Mouse (Mus musculus) midbrain, embryonic 10.5 days (tissue): ENCODE results near the gene Tra2b. TPM values are rescaled to one million over a fixed set of nuclear protein-coding genes. Genes with fewer than 3 reads are reported as not detected.
A peak's percentile ranks its signal among the peaks of the same experiment; 100 is the strongest.
"Not testable (repeated sequence)": the region's sequence is repeated elsewhere in the genome, so short reads cannot be mapped to it uniquely, and the experiment has no call there.

Experiments used
- DNase-seq: peaks from one replicate; pipeline ENCODE4 v3.0.0-alpha.2; 2017; ENCODE audit warnings: low spot score
- H3K27ac ChIP-seq: fragments of 300-500 bp; sonication (generic); replicated peaks from 2 replicates; pipeline ENCODE4 v1.5.1; 2016; ENCODE audit warnings: mild to moderate bottlenecking
- H3K27me3 ChIP-seq: fragments of 300-500 bp; sonication (generic); 2 replicates; pipeline ENCODE4 v1.6.1; 2016; ENCODE audit warnings: low read depth, mild to moderate bottlenecking; ENCODE audit not compliant: poor library complexity, severe bottlenecking
- H3K36me3 ChIP-seq: fragments of 300-500 bp; sonication (generic); 2 replicates; pipeline ENCODE4 v1.6.1; 2016; ENCODE audit warnings: mild to moderate bottlenecking, moderate library complexity
- H3K4me1 ChIP-seq: fragments of 300-500 bp; sonication (generic); 2 replicates; pipeline ENCODE4 v1.6.1; 2016
- H3K4me3 ChIP-seq: fragments of 300-500 bp; sonication (generic); 2 replicates; pipeline ENCODE4 v1.5.1; 2016; ENCODE audit warnings: mild to moderate bottlenecking, moderate library complexity
- H3K9me3 ChIP-seq: fragments of 300-500 bp; sonication (generic); replicated peaks from 2 replicates; pipeline ENCODE4 v1.6.1; 2016; ENCODE audit warnings: mild to moderate bottlenecking
- WGBS: fragments of 180-500 bp; shearing (Covaris S2); methylation state at CpG from one replicate; pipeline ENCODE4 v1.1.7; 2016; 5-methylcytosine and 5-hydroxymethylcytosine counted together
- polyA plus RNA-seq: library from polyadenylated mRNA; unstranded; fragments of >200 nt; fragmentation: Nextera tagmentation; extraction: Ambion mirVana; gene quantifications from 2 replicates; pipeline ENCODE4 v1.2.1, GENCODE M21; 2016

Tra2b gene
- 480 and 495 TPM in 2 replicates for polyA plus RNA-seq

GRCm38 (mm10) chr16:22265849-22266376 lies at the start of gene Tra2b:
Tra2b (minus strand) TSS chr16:22266005.
- peak; percentile 98 for DNase-seq
- WGBS = under 1% methylated on average over 38 of the region's 38 CpGs

GRCm38 (mm10) chr16:22310649-22311048 lies 44.8 kb upstream of the Tra2b start:
- peaks cover 12% of the 10 kb centered on the region for H3K4me1 ChIP-seq
- H3K27me3 ChIP-seq = peaks cover 5% of the 10 kb centered on the region; the same call in 1 of the 2 replicates
- DNase-seq = no peak
- H3K27ac ChIP-seq = no peak overlapping the region
- no peaks in the 10 kb centered on the region for H3K36me3 ChIP-seq
- no peak overlapping the region for H3K4me3 ChIP-seq
- WGBS = 40% methylated on average over 1 of the region's 1 CpGs
- no peaks in the 10 kb centered on the region for H3K9me3 ChIP-seq

More at GRCm38 (mm10) chr16:22265849-22266376, at the start of gene Tra2b:
- Histone ChIP-seq H3K36me3 (peaks cover 26% of the 10 kb centered on the region), H3K4me1 (peaks cover 24% of the 10 kb centered on the region), H3K9me3 (no peaks in the 10 kb centered on the region), H3K27ac (peak within 1 kb of the TSS; percentile 97), H3K27me3 (no peaks in the 10 kb centered on the region), H3K4me3 (peak within 1 kb of the TSS; percentile 78)

GRCm38 (mm10) chr16:22302606-22303005 lies 36.8 kb upstream of the Tra2b start:
- no peaks in the 10 kb centered on the region for H3K27me3 ChIP-seq
- H3K9me3 ChIP-seq = no peaks in the 10 kb centered on the region
- H3K27ac ChIP-seq = no peak overlapping the region
- peaks cover 4% of the 10 kb centered on the region; the same call in 1 of the 2 replicates for H3K4me1 ChIP-seq
- 35% methylated on average over 5 of the region's 5 CpGs for WGBS
- H3K36me3 ChIP-seq = no peaks in the 10 kb centered on the region
- no peak overlapping the region for H3K4me3 ChIP-seq
- peak; percentile 68 for DNase-seq

- DNase-seq = no peak
- peaks cover 4% of the 10 kb centered on the region; the same call in 1 of the 2 replicates for H3K4me1 ChIP-seq
- no peak overlapping the region for H3K4me3 ChIP-seq
- no peak overlapping the region for H3K27ac ChIP-seq
- no peaks in the 10 kb centered on the region for H3K9me3 ChIP-seq
- H3K36me3 ChIP-seq = no peaks in the 10 kb centered on the region
- no peaks in the 10 kb centered on the region for H3K27me3 ChIP-seq
- 73% methylated on average over 3 of the region's 3 CpGs for WGBS
Observed at GRCm38 (mm10) chr16:22301378-22301777, 35.6 kb upstream of the Tra2b start.

- DNase-seq = no peak
- no peaks in the 10 kb centered on the region for H3K27me3 ChIP-seq
- H3K27ac ChIP-seq = no peak overlapping the region
- H3K4me1 ChIP-seq = peaks cover 4% of the 10 kb centered on the region; the same call in 1 of the 2 replicates
- WGBS = 82% methylated on average over 6 of the region's 6 CpGs
- H3K36me3 ChIP-seq = no peaks in the 10 kb centered on the region
- no peak overlapping the region for H3K4me3 ChIP-seq
- H3K9me3 ChIP-seq = no peaks in the 10 kb centered on the region
Observed at GRCm38 (mm10) chr16:22296901-22297300, 31.1 kb upstream of the Tra2b start.

GRCm38 (mm10) chr16:22294812-22295211 lies 29.0 kb upstream of the Tra2b start:
- not testable (repeated sequence) for H3K27ac ChIP-seq, H3K4me1 ChIP-seq, H3K4me3 ChIP-seq, DNase-seq, H3K36me3 ChIP-seq, H3K27me3 ChIP-seq
- 95% methylated on average over 14 of the region's 14 CpGs for WGBS
- H3K9me3 ChIP-seq = peaks cover 10% of the 10 kb centered on the region; the same call in 1 of the 2 replicates

GRCm38 (mm10) chr16:22293600-22293999 lies 27.8 kb upstream of the Tra2b start:
- Histone ChIP-seq H3K27me3 (no peaks in the 10 kb centered on the region), H3K36me3 (no peaks in the 10 kb centered on the region), H3K9me3 (peaks cover 10% of the 10 kb centered on the region; the same call in 1 of the 2 replicates), H3K4me1 (no peaks in the 10 kb centered on the region), H3K4me3 (no peak overlapping the region), H3K27ac (no peak overlapping the region)
- DNase-seq = no peak
- 59% methylated on average over 2 of the region's 2 CpGs for WGBS

GRCm38 (mm10) chr16:22292394-22292793 lies 26.6 kb upstream of the Tra2b start:
- H3K27me3 ChIP-seq = no peaks in the 10 kb centered on the region
- DNase-seq = no peak
- 92% methylated on average over 4 of the region's 4 CpGs for WGBS

GRCm38 (mm10) chr16:22289643-22290042 lies 23.8 kb upstream of the Tra2b start:
- Histone ChIP-seq H3K4me1 (no peaks in the 10 kb centered on the region), H3K36me3 (no peaks in the 10 kb centered on the region), H3K9me3 (peaks cover 10% of the 10 kb centered on the region; the same call in 1 of the 2 replicates), H3K27me3 (no peaks in the 10 kb centered on the region), H3K4me3 (no peak overlapping the region), H3K27ac (no peak overlapping the region)
- DNase-seq = no peak
- 68% methylated on average over 2 of the region's 2 CpGs for WGBS

More at GRCm38 (mm10) chr16:22292394-22292793, 26.6 kb upstream of the Tra2b start:
- Histone ChIP-seq H3K9me3 (peaks cover 10% of the 10 kb centered on the region; the same call in 1 of the 2 replicates), H3K36me3 (no peaks in the 10 kb centered on the region), H3K4me3 (no peak overlapping the region), H3K27ac (no peak overlapping the region), H3K4me1 (no peaks in the 10 kb centered on the region)

GRCm38 (mm10) chr16:22286996-22287395 lies 21.2 kb upstream of the Tra2b start:
- Histone ChIP-seq H3K4me3 (no peak overlapping the region), H3K4me1 (no peaks in the 10 kb centered on the region), H3K27me3 (no peaks in the 10 kb centered on the region), H3K27ac (no peak overlapping the region), H3K36me3 (no peaks in the 10 kb centered on the region), H3K9me3 (peaks cover 10% of the 10 kb centered on the region; the same call in 1 of the 2 replicates)
- 92% methylated on average over 1 of the region's 1 CpGs for WGBS
- no peak for DNase-seq

GRCm38 (mm10) chr16:22276536-22276935 lies 10.7 kb upstream of the Tra2b start:
- DNase-seq = no peak
- no peak overlapping the region for H3K4me3 ChIP-seq
- H3K27me3 ChIP-seq = no peaks in the 10 kb centered on the region
- peaks cover 22% of the 10 kb centered on the region; the same call in 1 of the 2 replicates for H3K9me3 ChIP-seq
- H3K36me3 ChIP-seq = no peaks in the 10 kb centered on the region
- H3K4me1 ChIP-seq = no peaks in the 10 kb centered on the region
- no peak overlapping the region for H3K27ac ChIP-seq

- WGBS = 65% methylated on average over 2 of the region's 2 CpGs
- Histone ChIP-seq H3K36me3 (no peaks in the 10 kb centered on the region), H3K4me3 (no peak overlapping the region), H3K27me3 (no peaks in the 10 kb centered on the region), H3K4me1 (no peaks in the 10 kb centered on the region), H3K27ac (no peak overlapping the region), H3K9me3 (peaks cover 22% of the 10 kb centered on the region; the same call in 1 of the 2 replicates)
- no peak for DNase-seq
Observed at GRCm38 (mm10) chr16:22275142-22275541, 9.3 kb upstream of the Tra2b start.

- Histone ChIP-seq H3K9me3 (0 out of 2 replicates have a peak, but pooled peaks cover 6% of the 10 kb centered on the region), H3K36me3 (no peaks in the 10 kb centered on the region), H3K27me3 (no peaks in the 10 kb centered on the region), H3K27ac (no peak overlapping the region), H3K4me3 (no peak overlapping the region), H3K4me1 (peaks cover 10% of the 10 kb centered on the region)
- WGBS = 72% methylated on average over 3 of the region's 3 CpGs
- no peak for DNase-seq
Observed at GRCm38 (mm10) chr16:22270491-22270890, 4.7 kb upstream of the Tra2b start.
